Mouse (Mus musculus) liver, embryonic 16.5 days (tissue): Measurements from ENCODE around the gene Ubxn10. TPM values are rescaled to one million over a fixed set of nuclear protein-coding genes. Genes with fewer than 3 reads are reported as not detected.

Experiments
- polyA plus RNA-seq: library from polyadenylated mRNA; unstranded; fragments of >200 nt; fragmentation: Nextera tagmentation; extraction: Ambion mirVana; gene quantifications from 2 replicates; pipeline ENCODE4 v1.2.1, GENCODE M21; 2015

Gene Ubxn10
- polyA plus RNA-seq, 1 experiment from 2014 or later = 0.11 TPM

Other genes starting within 250 kb of the Ubxn10 start
- not detected in 2 replicates for gene Vwa5b1, start 101.3 kb downstream of the Ubxn10 start, polyA plus RNA-seq
- not detected in 2 replicates for gene Pla2g2c, start 12.4 kb downstream of the Ubxn10 start, polyA plus RNA-seq
- gene Pla2g2f, start 20.5 kb upstream of the Ubxn10 start, polyA plus RNA-seq = not detected in 2 replicates
- not detected in 2 replicates for gene Pla2g2d, start 38.6 kb upstream of the Ubxn10 start, polyA plus RNA-seq
- not detected in 2 replicates for gene Pla2g5, start 126.3 kb upstream of the Ubxn10 start, polyA plus RNA-seq
- gene Gm13030, start 136.8 kb upstream of the Ubxn10 start, polyA plus RNA-seq = not detected in 2 replicates
- not detected in 2 replicates for gene Pla2g2e, start 140.8 kb upstream of the Ubxn10 start, polyA plus RNA-seq
- 0.96 and 1.1 TPM in 2 replicates for gene Otud3, start 176.8 kb upstream of the Ubxn10 start, polyA plus RNA-seq
- 0.56 and 1.1 TPM in 2 replicates for gene Rnf186, start 229.9 kb upstream of the Ubxn10 start, polyA plus RNA-seq
- 3.7 and 4.0 TPM in 2 replicates for gene Tmco4, start 235.7 kb upstream of the Ubxn10 start, polyA plus RNA-seq